Mouse (Mus musculus): ENCODE data around the gene Celsr2.

Gene Celsr2

GRCm38 (mm10) chr3:108378875-108379663, 36.3 kb downstream of the Celsr2 start:
- DNase-seq (ENCODE audit: low read depth): peak; percentile 27

- no peak for DNase-seq (ENCODE audit: low read depth)
Measured at GRCm38 (mm10) chr3:108372691-108373090, 42.7 kb downstream of the Celsr2 start.

- DNase-seq (ENCODE audit: low read depth): peak; percentile 89
Measured at GRCm38 (mm10) chr3:108372274-108372673, 43.1 kb downstream of the Celsr2 start.

- DNase-seq (ENCODE audit: low read depth): no peak
Measured at GRCm38 (mm10) chr3:108368721-108369120, 46.6 kb downstream of the Celsr2 start.

- DNase-seq (ENCODE audit: low read depth): no peak
Measured at GRCm38 (mm10) chr3:108367828-108368227, 47.5 kb downstream of the Celsr2 start.

GRCm38 (mm10) chr3:108367173-108367572, 48.2 kb downstream of the Celsr2 start:
- no peak for DNase-seq (ENCODE audit: low read depth)

DNA sequence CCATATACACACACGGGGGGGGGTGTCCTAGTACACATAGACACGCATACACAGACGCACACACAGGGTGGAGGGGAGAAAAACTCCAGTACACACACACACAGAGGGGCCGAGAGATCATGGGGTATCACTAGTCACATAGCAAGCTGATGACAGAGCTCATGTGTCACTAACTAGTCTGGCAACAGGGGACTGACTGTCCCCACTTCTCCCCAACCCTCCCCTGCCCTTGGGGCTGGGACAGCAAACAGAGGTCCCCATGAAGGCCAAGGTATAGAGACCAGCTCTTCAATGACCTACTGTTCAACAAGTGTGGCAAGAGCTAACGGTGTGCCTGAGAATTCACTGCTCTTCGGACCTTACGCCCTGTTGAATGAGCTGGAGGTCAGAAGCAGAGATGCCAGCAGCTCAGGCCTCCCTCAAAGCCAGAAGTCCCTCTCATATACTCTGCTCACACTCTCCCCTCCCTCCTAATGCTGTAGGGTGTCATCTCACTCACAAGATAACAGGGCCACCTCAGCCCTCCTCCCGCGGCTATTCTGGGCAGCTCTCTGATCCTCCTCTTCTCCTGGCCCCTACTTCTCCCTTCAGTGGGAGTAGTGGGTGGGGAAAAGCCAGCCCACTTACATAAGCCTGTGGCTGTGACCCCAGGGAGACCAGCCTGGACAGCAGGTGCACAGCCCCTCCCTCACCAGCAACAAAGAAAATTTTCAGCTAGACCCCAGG, 50.9 kb downstream of the Celsr2 start, which contains the start of gene Mybphl:
Mybphl (plus strand) TSS at position 642 of the 726 bp plus-strand sequence.
- no peak for DNase-seq (ENCODE audit: low read depth)

- no peak for DNase-seq (ENCODE audit: low read depth)
Measured at GRCm38 (mm10) chr3:108363626-108364025, 51.7 kb downstream of the Celsr2 start.

- no peak for DNase-seq (ENCODE audit: low read depth)
Measured at GRCm38 (mm10) chr3:108360894-108361293, 54.5 kb downstream of the Celsr2 start.

- DNase-seq (ENCODE audit: low read depth): no peak
Measured at GRCm38 (mm10) chr3:108358445-108358844, 56.9 kb downstream of the Celsr2 start.

DNA sequence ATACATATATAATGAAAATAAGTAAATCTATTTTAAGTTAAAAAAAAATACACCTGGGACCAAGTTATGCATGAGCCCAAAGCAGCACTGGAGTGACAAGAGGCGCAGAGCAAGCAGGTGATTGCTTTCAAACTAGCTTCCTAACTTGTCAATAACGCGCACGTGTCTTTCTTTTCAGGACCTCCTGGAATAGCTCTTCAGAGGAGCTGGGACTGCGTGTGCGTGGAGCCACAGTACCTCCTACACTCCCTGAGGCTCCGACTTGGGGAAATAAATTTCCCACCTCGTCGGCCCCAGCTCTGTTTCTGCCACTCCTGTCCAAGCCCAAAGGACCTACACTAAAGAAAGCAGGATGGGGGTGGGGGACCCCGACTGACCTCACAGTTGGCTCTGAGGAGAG, 58.3 kb downstream of the Celsr2 start:
- no peak for DNase-seq (ENCODE audit: low read depth)

- DNase-seq (ENCODE audit: low read depth): no peak
Measured at GRCm38 (mm10) chr3:108355245-108355644, 60.1 kb downstream of the Celsr2 start.

GRCm38 (mm10) chr3:108348376-108348775, 67.0 kb downstream of the Celsr2 start:
- no peak for DNase-seq (ENCODE audit: low read depth)

DNA sequence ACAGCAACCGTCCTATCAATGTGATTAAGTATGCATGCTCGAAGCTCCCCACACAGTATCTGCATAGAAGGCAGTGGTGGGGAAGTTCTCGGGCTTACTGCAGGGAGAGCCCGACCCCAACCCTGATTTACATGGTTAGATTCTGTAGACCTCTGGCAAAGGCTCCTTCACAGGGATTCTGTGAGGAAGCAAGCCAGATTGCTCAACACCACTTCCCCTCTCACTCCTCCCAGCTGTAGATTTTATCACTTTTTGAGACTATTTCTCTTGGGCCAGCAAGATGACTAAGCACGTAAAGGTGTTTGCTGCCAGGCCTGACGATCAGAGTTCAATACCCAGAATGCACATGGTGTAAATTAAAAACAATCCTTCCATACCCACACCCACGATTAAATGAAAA, 69.5 kb downstream of the Celsr2 start:
- peak; percentile 81 for DNase-seq (ENCODE audit: low read depth)

DNA sequence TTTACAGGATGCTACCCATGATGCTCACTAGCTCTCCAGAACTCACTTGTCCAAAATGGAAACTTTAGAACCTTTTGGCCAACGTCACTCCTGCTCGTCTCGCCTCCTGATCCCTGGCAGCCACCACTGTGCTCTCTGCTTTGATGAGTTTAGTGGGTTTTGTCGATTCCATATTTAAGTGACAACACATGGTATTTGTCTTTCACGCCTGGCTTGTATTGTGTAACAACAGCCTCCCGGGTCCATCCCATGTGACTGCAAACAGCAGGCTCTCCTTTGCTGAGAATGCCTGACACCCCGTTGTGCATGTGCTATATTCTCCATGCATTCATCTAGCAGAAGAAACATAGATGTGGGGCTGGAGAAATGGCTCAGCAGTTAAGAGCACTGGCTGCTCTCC, 73.2 kb downstream of the Celsr2 start:
- DNase-seq (ENCODE audit: low read depth): no peak

GRCm38 (mm10) chr3:108341040-108341439, 74.3 kb downstream of the Celsr2 start:
- no peak for DNase-seq (ENCODE audit: low read depth)
